Mouse (Mus musculus): Measurements from ENCODE around the gene Rnf126.

GRCm38 (mm10) chr10:79712499-79713126, 54.1 kb downstream of the Rnf126 start:
- peak; percentile 88 for TF ChIP-seq CTCF (IDR thresholded peaks at IDR 0.05; ENCODE audit: low read depth, low read length)
- no peak for TF ChIP-seq POLR2A (IDR thresholded peaks at IDR 0.05; ENCODE audit: insufficient read depth, low read length)
- no peak for TF ChIP-seq EP300 (IDR thresholded peaks at IDR 0.05; ENCODE audit: insufficient read depth, low read depth, low read length)
